Mouse (Mus musculus): ENCODE measurements at regions not wholly inside any gene's neighbourhood (a gene's known extent, or its start where the extent isn't known, plus 50 kb on each side); places are given as distances from the start of the nearest gene placed in this dataset.

DNA sequence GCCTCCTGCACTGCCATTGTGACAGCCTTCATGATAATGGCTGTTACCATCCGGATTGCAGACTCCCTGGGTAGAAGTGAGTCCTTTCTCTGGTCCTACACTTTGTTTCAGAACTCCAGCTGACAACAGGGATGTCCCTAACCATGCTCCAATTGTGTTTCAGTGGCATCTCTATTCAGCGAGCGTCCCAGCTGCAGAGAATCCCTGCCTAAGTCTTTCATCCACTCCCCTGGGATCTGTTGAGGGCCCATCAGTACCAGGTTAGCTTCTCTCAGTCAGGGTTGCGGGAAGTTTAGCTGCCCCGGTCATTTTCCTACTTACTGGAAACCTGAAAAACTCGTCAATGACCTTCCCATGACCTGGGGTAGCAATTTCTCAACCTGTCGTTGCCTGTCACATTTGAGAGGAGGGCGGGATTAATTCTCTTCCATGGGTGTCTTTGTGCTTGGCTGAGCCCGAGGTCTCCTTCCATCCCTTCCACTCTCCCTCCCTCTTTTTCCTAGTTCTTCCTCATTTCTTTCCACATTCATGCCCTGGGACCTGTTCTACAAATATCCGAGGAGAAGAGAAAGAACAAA is 97.7 kb downstream of the Tmem30b start:
- no peaks in the 10 kb centered on the region for H3K27me3 ChIP-seq
- in situ Hi-C loops (cut with MboI; ENCODE audit: low pct_unique_long_range_greater_than_20kb): no loop called here
- POLR2A ChIA-PET: no interaction called here
- CTCF ChIA-PET: interaction anchor here (1.1 kb wide), 1 partner anchor 427 kb away, joined by 3 read pairs; no protein-coding TSS in a partner anchor
- ATAC-seq (no peak), DNase-seq (ENCODE audit: low read depth, low spot score) (no peak)
- no peak for TF ChIP-seq CTCF (IDR thresholded peaks at IDR 0.05)

DNA sequence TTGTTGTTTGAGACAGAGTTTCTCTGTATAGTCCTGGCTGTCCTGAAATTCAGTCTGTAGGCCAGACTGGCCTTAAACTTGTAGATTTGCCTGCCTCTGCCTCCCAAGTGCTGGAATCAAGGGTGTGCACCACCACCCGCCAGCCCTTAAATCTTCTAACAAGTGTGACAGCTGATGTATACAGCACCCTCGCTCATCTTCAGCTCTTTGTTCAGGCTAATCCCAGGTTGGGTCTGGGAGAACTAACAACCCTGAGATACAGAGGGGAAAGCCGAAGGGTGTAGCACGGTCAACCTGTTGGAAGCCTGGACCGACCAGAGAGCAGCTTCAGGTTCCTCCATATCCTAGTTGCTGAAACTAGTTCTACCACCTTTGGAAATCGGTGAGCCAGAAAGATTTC is 99.0 kb downstream of the Tmem30b start:
- DNase-seq (ENCODE audit: low read depth, low spot score) (no peak), ATAC-seq (no peak)
- in situ Hi-C loops (cut with MboI; ENCODE audit: low pct_unique_long_range_greater_than_20kb): no loop called here
- H3K27me3 ChIP-seq: no peaks in the 10 kb centered on the region
- TF ChIP-seq CTCF (IDR thresholded peaks at IDR 0.05): no peak
- ChIA-PET POLR2A (no interaction called here), CTCF (no interaction called here)

DNA sequence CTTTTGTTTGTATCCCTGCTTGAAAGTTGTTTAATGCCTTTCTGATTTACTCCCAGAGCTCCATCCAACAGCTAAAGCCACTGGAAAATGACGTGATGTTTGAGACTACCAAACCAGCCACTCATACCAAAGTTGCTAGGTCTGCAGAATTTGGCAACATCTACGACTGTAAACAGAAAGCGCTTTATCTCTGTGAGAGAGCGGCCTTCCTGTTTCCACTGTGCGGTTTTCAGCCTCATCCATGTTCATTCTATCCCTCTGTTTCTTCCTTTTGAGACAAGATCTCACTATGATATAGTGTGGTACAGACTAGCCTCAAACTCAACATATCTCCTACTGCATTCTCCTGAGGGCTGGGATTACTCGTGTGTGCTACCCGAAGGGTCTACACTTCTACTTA is 100.0 kb downstream of the Tmem30b start:
- DNase-seq (ENCODE audit: low read depth, low spot score): no peak
- CTCF ChIA-PET: interaction anchor here (1.0 kb wide), 1 partner anchor 31 kb away, joined by 4 read pairs; no protein-coding TSS in a partner anchor
- H3K27me3 ChIP-seq: no peaks in the 10 kb centered on the region
- POLR2A ChIA-PET: interaction anchor here (0.6 kb wide), 1 partner anchor 91 kb away, joined by 3 read pairs; no protein-coding TSS in a partner anchor
- no peak for TF ChIP-seq CTCF (IDR thresholded peaks at IDR 0.05)
- no peak for ATAC-seq
- in situ Hi-C loops (cut with MboI; ENCODE audit: low pct_unique_long_range_greater_than_20kb): no loop called here

DNA sequence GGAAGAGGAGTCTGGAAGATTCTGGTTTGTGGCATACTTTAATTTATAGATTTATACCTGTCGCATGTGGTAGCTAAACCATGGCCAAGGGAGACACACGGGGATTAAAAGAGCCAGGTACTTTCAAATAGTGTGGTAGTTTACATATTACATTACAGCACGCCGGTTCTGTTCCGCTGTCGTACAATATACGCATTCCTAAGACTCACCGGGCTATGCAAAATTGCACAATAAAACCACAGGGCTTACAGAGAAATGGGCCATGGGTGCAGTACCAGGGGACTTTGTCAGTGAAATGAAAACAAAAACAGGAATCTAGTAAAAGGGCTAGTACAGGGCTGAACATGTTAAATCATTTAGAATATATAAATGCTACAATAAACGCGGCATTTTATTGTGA is 100.6 kb downstream of the Tmem30b start:
- no peaks in the 10 kb centered on the region for H3K27me3 ChIP-seq
- TF ChIP-seq CTCF (IDR thresholded peaks at IDR 0.05): no peak
- peak; percentile 64 for DNase-seq (ENCODE audit: low read depth, low spot score)
- in situ Hi-C loops (cut with MboI; ENCODE audit: low pct_unique_long_range_greater_than_20kb): no loop called here
- ChIA-PET CTCF (interaction anchor here (0.6 to 1.5 kb wide), 3 partner anchors 29 to 314 kb away, joined by 3 to 8 read pairs (median 4); no protein-coding TSS in a partner anchor), POLR2A (interaction anchor here (0.6 to 1.5 kb wide), 3 partner anchors 30 to 91 kb away, joined by 3 to 6 read pairs (median 5); no protein-coding TSS in a partner anchor)
- peak; percentile 61 for ATAC-seq

DNA sequence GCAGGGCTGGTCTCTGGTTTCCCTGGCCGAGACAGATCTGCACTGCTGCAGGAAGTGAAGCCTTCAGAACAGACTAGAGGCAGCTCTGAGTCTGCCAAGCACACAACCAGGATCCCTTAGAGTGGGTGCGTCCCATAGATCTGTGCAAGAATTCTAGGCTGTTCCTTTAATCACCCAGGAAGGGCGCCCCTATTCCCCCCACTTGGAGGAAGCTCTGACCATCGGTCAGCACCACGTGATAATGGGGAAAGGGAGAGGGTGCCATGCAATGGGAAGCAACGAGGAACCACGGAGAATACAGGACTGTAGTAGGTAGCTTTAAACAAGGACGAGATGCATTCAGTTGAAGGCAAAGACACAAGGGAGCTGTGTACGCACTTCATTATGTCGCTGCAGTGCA is 101.1 kb downstream of the Tmem30b start:
- CTCF ChIA-PET: interaction anchor here (0.6 to 1.5 kb wide), 3 partner anchors 28 to 313 kb away, joined by 3 to 8 read pairs (median 4); no protein-coding TSS in a partner anchor
- DNase-seq (ENCODE audit: low read depth, low spot score) (peak; percentile 17), ATAC-seq (peak; percentile 44)
- POLR2A ChIA-PET: interaction anchor here (0.6 to 1.5 kb wide), 5 partner anchors 29 to 402 kb away, joined by 3 to 6 read pairs (median 5); no protein-coding TSS in a partner anchor
- no peaks in the 10 kb centered on the region for H3K27me3 ChIP-seq
- in situ Hi-C loops (cut with MboI; ENCODE audit: low pct_unique_long_range_greater_than_20kb): no loop called here
- no peak for TF ChIP-seq CTCF (IDR thresholded peaks at IDR 0.05)

DNA sequence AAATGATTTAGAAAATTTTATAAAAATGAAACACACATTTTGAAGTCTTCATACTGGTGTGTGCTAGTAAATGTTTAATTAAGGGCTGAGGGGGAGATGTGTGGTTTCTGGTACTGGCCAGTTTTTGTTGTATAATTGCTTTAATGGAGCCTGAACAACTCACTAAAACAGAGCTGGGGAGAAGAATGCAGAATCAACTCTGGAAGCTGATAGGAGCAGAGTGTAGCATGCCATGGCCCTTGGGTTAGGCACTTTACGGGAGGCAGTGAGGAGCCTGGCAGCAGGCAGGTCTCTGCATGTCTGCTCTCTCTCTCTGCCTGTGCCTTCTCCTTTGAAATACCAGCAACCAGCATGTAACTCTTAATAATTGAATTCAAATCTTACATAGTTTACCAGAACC is 104.9 kb downstream of the Tmem30b start:
- ChIA-PET CTCF (no interaction called here), POLR2A (no interaction called here)
- in situ Hi-C loops (cut with MboI; ENCODE audit: low pct_unique_long_range_greater_than_20kb): no loop called here
- DNase-seq (ENCODE audit: low read depth, low spot score) (no peak), ATAC-seq (no peak)
- TF ChIP-seq CTCF (IDR thresholded peaks at IDR 0.05): no peak
- no peaks in the 10 kb centered on the region for H3K27me3 ChIP-seq

DNA sequence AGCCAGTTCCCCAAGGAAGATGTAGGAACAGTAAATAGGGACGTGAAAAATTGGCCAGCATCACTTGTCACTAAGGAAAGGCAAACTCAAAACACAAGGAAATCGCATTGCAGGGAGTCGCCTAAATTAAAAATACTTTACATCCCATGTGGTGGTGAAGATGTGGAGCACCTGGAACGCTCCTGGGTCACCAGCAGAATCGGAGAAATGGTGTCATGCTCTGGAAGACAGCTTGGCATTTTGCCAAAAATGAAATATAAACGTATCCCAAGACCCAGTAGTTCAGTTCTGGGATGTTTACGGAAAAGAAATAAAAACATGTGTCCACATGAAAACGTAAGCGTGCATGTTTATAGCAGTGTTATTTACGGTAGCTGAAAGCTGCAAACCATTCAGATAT is 111.5 kb downstream of the Tmem30b start:
- DNase-seq (ENCODE audit: low read depth, low spot score) (no peak), ATAC-seq (no peak)
- CTCF ChIA-PET: no interaction called here
- in situ Hi-C loops (cut with MboI; ENCODE audit: low pct_unique_long_range_greater_than_20kb): no loop called here
- H3K27me3 ChIP-seq: no peaks in the 10 kb centered on the region
- POLR2A ChIA-PET: no interaction called here
- TF ChIP-seq CTCF (IDR thresholded peaks at IDR 0.05): no peak

DNA sequence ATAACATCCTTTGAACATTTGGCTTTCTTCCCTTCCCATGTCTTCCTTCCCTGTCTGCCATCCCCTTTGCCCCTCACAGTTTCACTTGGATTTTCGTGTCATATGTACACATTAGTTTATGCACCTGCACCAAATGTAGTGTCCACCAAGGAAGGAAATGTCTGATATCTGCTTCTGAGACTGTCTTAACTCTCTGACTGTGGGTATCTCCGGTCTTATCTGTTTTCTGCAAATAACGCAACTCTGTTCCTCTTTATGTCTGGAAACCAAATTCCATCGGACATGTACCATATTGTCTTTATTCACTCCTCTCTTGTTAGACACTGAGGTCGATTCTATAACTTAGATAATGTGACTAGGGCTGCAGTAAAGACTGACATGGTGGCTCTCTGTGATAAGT is 113.6 kb downstream of the Tmem30b start:
- no peak for ATAC-seq
- in situ Hi-C loops (cut with MboI; ENCODE audit: low pct_unique_long_range_greater_than_20kb): no loop called here
- POLR2A ChIA-PET: no interaction called here

DNA sequence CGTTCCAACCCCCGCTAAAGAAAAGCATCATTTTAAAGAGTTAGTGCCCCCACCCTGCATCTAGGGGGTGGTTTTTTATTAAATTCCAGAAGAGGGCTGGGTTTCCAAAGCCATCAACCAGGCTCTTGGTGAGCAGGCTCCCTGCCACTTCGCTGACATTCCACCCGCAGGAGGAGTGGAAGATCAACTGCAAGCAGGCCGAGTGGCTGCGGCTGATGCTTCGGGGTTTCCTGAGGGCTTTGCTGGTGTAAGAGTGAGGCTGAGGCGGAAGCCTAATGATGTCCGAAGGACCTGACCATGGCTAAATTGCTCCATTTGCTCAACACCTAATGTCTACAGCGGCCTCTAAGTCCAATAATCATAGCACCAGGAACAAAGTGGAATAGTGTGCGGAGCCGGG is 118.0 kb downstream of the Tmem30b start:
- no peak for TF ChIP-seq CTCF (IDR thresholded peaks at IDR 0.05)
- CTCF ChIA-PET: no interaction called here
- POLR2A ChIA-PET: no interaction called here
- ATAC-seq: no peak
- DNase-seq (ENCODE audit: low read depth, low spot score): no peak
- H3K27me3 ChIP-seq: no peaks in the 10 kb centered on the region
- in situ Hi-C loops (cut with MboI; ENCODE audit: low pct_unique_long_range_greater_than_20kb): no loop called here

More for the DNA sequence above, 113.6 kb downstream of the Tmem30b start:
- CTCF ChIA-PET: no interaction called here
- no peaks in the 10 kb centered on the region for H3K27me3 ChIP-seq
- TF ChIP-seq CTCF (IDR thresholded peaks at IDR 0.05): no peak
- DNase-seq (ENCODE audit: low read depth, low spot score): no peak

DNA sequence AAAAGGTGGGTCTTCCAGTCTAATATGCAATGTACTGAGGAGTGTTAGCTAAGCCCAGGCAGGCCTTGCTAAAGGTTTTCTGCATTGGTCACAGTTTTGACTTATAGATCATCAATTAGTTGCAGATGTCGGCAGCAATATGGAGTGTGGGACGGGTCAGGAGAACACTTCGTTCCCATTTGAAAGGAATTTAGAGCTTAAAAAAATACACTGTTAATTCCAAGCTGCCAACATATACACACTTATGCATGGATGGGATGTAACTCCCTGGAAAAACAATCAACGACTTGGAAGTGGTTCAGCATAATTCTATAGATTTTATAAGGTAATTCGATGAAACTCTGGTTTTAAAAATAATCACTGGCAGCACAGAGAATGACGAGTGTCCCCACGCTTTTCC is 121.4 kb downstream of the Tmem30b start:
- DNase-seq (ENCODE audit: low read depth, low spot score) (no peak), ATAC-seq (no peak)
- in situ Hi-C loops (cut with MboI; ENCODE audit: low pct_unique_long_range_greater_than_20kb): no loop called here
- no peaks in the 10 kb centered on the region for H3K27me3 ChIP-seq
- ChIA-PET POLR2A (no interaction called here), CTCF (interaction anchor here (1.1 kb wide), 1 partner anchor 16 kb away, joined by 3 read pairs; no protein-coding TSS in a partner anchor)
- no peak for TF ChIP-seq CTCF (IDR thresholded peaks at IDR 0.05)

DNA sequence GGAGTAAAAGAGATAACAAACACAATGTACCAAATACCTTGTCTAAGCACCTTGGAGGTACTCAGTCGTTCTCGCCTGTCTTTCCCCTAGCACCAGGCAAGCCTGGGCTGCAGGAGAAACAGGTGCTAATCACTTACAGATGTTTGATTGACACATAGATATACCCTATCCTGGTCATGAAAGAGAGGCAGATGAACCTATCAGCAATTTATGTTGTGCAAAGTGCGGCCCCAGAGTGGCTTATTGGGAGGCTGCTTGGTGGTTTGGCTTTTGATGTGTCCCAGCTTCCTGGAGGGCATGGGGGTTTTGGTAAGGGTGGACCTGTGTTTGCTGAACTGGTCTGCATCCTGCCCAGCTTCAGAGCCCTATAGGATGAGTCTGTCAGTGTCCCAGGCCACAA is 129.1 kb downstream of the Tmem30b start:
- no peaks in the 10 kb centered on the region for H3K27me3 ChIP-seq
- TF ChIP-seq CTCF (IDR thresholded peaks at IDR 0.05): no peak
- DNase-seq (ENCODE audit: low read depth, low spot score): no peak
- POLR2A ChIA-PET: interaction anchor here (0.6 kb wide), 1 partner anchor 375 kb away, joined by 3 read pairs; no protein-coding TSS in a partner anchor
- no peak for ATAC-seq
- in situ Hi-C loops (cut with MboI; ENCODE audit: low pct_unique_long_range_greater_than_20kb): loop anchor here (5.0 kb wide), 1 partner anchor 35 kb away; no protein-coding TSS in a partner anchor
- CTCF ChIA-PET: interaction anchor here (1.5 kb wide), 1 partner anchor 28 kb away, joined by 8 read pairs; no protein-coding TSS in a partner anchor

Measured in Patski (cell line).